Mouse (Mus musculus) liver, adult 2 months (tissue): Measurements from ENCODE around the gene Rpl23. TPM values are rescaled to one million over a fixed set of nuclear protein-coding genes. Genes with fewer than 3 reads are reported as not detected.

ENCODE experiments used
- DNase-seq: peaks from one replicate; pipeline ENCODE4 v3.0.0-alpha.2; 2011; ENCODE audit warnings: low read depth, low spot score; ENCODE audit errors: extremely low read depth
- H3K27ac ChIP-seq: fragments of 200-500 bp; replicated peaks from 2 replicates; pipeline ENCODE4 v1.5.1; 2012; ENCODE audit warnings: low read depth, mild to moderate bottlenecking, control low read depth, inconsistent platforms, low read length; ENCODE audit not compliant: insufficient read depth
- H3K27me3 ChIP-seq: fragments of 200-500 bp; 2 replicates; pipeline ENCODE4 v1.6.1; 2012; ENCODE audit warnings: mild to moderate bottlenecking, moderate library complexity, low read length, inconsistent platforms; ENCODE audit not compliant: control insufficient read depth, insufficient read depth
- H3K36me3 ChIP-seq: fragments of 200-500 bp; 2 replicates; pipeline ENCODE4 v1.6.1; 2012; ENCODE audit warnings: low read length, inconsistent platforms; ENCODE audit not compliant: control insufficient read depth, insufficient read depth
- H3K4me1 ChIP-seq: fragments of 200-500 bp; 2 replicates; pipeline ENCODE4 v1.6.1; 2011; ENCODE audit warnings: low read length; ENCODE audit not compliant: control insufficient read depth, insufficient read depth
- H3K4me3 ChIP-seq: fragments of 200-500 bp; 2 replicates; pipeline ENCODE4 v1.5.1; 2011; ENCODE audit warnings: low read depth, mild to moderate bottlenecking, control low read depth, low read length, moderate library complexity; ENCODE audit not compliant: insufficient read depth
- H3K79me2 ChIP-seq: fragments of 200-500 bp; 2 replicates; pipeline ENCODE4 v1.6.1; 2012; ENCODE audit warnings: inconsistent platforms, mild to moderate bottlenecking, low read length, moderate library complexity; ENCODE audit not compliant: control insufficient read depth, insufficient read depth
- H3K9ac ChIP-seq: fragments of 200-500 bp; 2 replicates; pipeline ENCODE4 v1.6.1; 2012; ENCODE audit warnings: low read depth, mild to moderate bottlenecking, control low read depth, inconsistent platforms, low read length
- CTCF ChIP-seq: fragments of 200-500 bp; IDR thresholded peaks from 2 replicates; pipeline ENCODE4 v1.5.1; 2011; ENCODE audit warnings: low read depth, low read length, control low read depth
- POLR2A ChIP-seq: fragments of 200-500 bp; IDR thresholded peaks from 2 replicates; pipeline ENCODE4 v1.6.1; 2011; ENCODE audit warnings: low read length, control low read depth; ENCODE audit not compliant: insufficient read depth; ENCODE audit errors: extremely low read depth
- WGBS: fragments of 180-500 bp; shearing (Covaris S2); methylation state at CpG from one replicate; pipeline ENCODE4 v1.1.7; 2018; 5-methylcytosine and 5-hydroxymethylcytosine counted together
- polyA plus RNA-seq: library from polyadenylated mRNA; depleted of rRNA; stranded (reverse); fragments of >200 nt; gene quantifications from 2 replicates; pipeline ENCODE4 v1.2.3, GENCODE M21; 2012
- total RNA-seq: library from RNA; depleted of rRNA; stranded (reverse); fragments of >200 nt; gene quantifications from 2 replicates; pipeline ENCODE4 v1.2.3, GENCODE M21; 2014

Gene Rpl23
- total and polyA plus RNA-seq, 2 experiments: 68.5 to 283 TPM

GRCm38 (mm10) chr11:97802194-97802470 is 19.9 kb upstream of the Rpl23 start:
- peak overlapping the region; percentile 97 for H3K27ac ChIP-seq
- H3K4me1 ChIP-seq: peaks cover 37% of the 10 kb centered on the region
- no peak overlapping the region for H3K4me3 ChIP-seq
- H3K36me3 ChIP-seq: peaks cover 2% of the 10 kb centered on the region; the same call in 1 of the 2 replicates
- peaks cover 20% of the 10 kb centered on the region; the same call in 1 of the 2 replicates for H3K79me2 ChIP-seq
- no peak overlapping the region for H3K9ac ChIP-seq
- TF ChIP-seq CTCF (no peak), POLR2A (no peak)
- 3% methylated on average over 1 of the region's 1 CpGs for WGBS
- DNase-seq: peak; percentile 78
- no peaks in the 10 kb centered on the region for H3K27me3 ChIP-seq

- H3K4me1 ChIP-seq: peaks cover 37% of the 10 kb centered on the region
- H3K36me3 ChIP-seq: no peaks in the 10 kb centered on the region
- peak; percentile 85 for DNase-seq
- TF ChIP-seq CTCF: peak; percentile 65
- no peak for TF ChIP-seq POLR2A
- peak overlapping the region; percentile 97 for H3K27ac ChIP-seq
- 13% methylated on average over 8 of the region's 8 CpGs for WGBS
- peaks cover 20% of the 10 kb centered on the region; the same call in 1 of the 2 replicates for H3K79me2 ChIP-seq
- peak overlapping the region; percentile 1; the same call in 1 of the 2 replicates for H3K4me3 ChIP-seq
- H3K9ac ChIP-seq: no peak overlapping the region; the same call in 1 of the 2 replicates
- H3K27me3 ChIP-seq: no peaks in the 10 kb centered on the region
Measured at GRCm38 (mm10) chr11:97801409-97802193, 19.4 kb upstream of the Rpl23 start.

GRCm38 (mm10) chr11:97800691-97801408 is 18.6 kb upstream of the Rpl23 start:
- no peak for TF ChIP-seq CTCF
- TF ChIP-seq POLR2A: no peak
- under 1% methylated on average over 17 of the region's 17 CpGs for WGBS
- Histone ChIP-seq H3K27me3 (no peaks in the 10 kb centered on the region), H3K4me1 (peaks cover 33% of the 10 kb centered on the region), H3K9ac (peak overlapping the region; percentile 91), H3K79me2 (peaks cover 13% of the 10 kb centered on the region; the same call in 1 of the 2 replicates), H3K27ac (peak overlapping the region; percentile 97), H3K4me3 (peak overlapping the region; percentile 97), H3K36me3 (no peaks in the 10 kb centered on the region)
- peak; percentile 84 for DNase-seq

DNA sequence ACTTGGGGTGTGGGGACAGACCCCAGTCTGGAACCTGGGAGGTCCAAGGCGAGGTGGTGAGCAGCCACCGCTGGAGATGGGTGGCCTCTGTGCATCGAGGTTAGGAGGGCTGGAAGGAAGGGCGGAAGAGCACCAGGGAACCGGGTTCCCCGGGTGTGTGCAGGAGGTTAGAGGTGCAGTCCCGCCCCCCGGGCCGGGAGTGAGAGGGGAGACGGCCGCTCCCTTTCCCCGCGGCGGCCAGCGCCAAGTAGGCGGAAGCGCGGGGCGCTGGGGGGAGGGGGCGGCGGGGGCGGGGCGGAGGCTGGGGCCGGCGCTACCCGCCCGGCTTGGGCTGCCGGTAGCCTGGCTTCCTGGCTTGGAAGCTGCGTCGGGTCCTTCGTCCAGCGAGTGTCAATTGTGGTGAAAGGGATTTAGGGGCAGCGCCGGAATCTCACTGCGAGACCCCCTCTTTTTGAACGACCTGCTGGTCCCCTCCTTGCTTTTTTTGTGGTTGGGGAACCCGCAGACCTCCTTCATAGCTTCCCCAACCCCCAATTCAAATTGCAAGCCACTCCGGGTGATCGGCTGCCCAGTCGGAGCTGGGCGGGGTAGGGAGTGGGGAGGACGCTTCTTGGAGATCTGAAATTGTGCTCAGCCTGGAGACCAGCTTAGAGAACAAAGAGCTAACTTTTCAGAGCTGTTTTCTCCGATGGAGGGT is 17.9 kb upstream of the Rpl23 start:
- WGBS: under 1% methylated on average over 34 of the region's 43 CpGs
- TF ChIP-seq POLR2A: 0 out of 2 replicates have a peak, but pooled peaks have one; percentile 34
- TF ChIP-seq CTCF: no peak
- peaks cover 28% of the 10 kb centered on the region for H3K4me1 ChIP-seq

DNA sequence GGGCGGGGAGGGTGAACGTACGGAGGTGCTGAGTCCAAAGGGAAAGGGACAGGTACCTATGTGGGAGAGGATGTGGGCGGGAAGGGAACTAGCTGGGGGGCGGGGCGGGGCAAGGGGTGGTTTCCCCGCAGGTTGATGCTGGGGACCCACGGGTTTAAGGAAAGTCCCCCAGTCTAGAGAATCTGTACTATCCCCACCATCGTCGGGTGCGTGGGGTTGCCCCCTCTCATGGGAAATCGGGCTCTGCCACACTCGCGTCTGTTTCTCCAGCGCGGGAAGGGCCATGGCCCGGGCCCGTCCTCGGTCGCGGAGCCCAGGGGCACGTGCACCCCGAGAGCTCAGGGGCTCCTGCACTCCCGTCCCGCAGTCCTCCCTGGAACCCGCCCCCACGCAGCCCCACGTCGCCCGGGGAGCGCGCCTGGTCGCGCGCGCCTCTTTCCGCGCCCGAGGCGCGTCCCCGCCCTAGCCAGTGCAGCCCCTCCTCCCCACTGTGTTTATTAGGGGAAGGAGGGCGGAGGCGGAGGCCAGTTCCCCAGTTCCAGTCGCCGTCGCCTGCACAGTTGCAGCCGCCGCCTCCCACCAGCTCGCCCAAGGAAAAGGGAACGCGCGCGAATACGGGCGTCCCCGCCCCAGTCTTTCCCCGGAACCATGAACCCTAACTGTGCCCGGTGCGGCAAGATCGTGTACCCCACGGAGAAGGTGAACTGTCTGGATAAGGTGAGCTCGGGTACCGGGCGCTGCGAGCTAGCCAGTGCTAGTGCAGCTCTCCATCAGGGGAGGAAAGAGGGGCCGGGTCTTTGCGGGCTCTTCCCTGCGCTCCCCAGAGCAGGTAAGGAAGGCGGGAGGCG is 17.1 kb upstream of the Rpl23 start:
- H3K4me1 ChIP-seq: peaks cover 23% of the 10 kb centered on the region

More for the DNA sequence above, 17.9 kb upstream of the Rpl23 start:
- Histone ChIP-seq H3K4me3 (peak overlapping the region; percentile 97), H3K79me2 (peaks cover 13% of the 10 kb centered on the region; the same call in 1 of the 2 replicates), H3K27me3 (no peaks in the 10 kb centered on the region), H3K36me3 (no peaks in the 10 kb centered on the region), H3K9ac (peak overlapping the region; percentile 91), H3K27ac (peak overlapping the region; percentile 97)
- peak; percentile 63 for DNase-seq

More for the DNA sequence above, 17.1 kb upstream of the Rpl23 start:
- peak; percentile 62 for DNase-seq
- Histone ChIP-seq H3K4me3 (peak overlapping the region; percentile 97), H3K79me2 (peaks cover 6% of the 10 kb centered on the region; the same call in 1 of the 2 replicates), H3K36me3 (no peaks in the 10 kb centered on the region), H3K27ac (peak overlapping the region; percentile 97), H3K27me3 (no peaks in the 10 kb centered on the region), H3K9ac (peak overlapping the region; percentile 91)
- under 1% methylated on average over 69 of the region's 71 CpGs for WGBS
- TF ChIP-seq CTCF (no peak), POLR2A (peak; percentile 92)
